Mouse (Mus musculus) G1E (cell line): ENCODE measurements around the gene Dapk1. TPM values are rescaled to one million over a fixed set of nuclear protein-coding genes. Genes with fewer than 3 reads are reported as not detected.

Experiments used
- ATAC-seq: 2 replicates; pipeline ENCODE4 v1.8.0; 2016; ENCODE audit warnings: mild to moderate bottlenecking; ENCODE audit not compliant: insufficient number of reproducible peaks, poor library complexity, low FRiP score, severe bottlenecking; ENCODE audit errors: extremely low read depth
- DNase-seq: peaks from one replicate; pipeline ENCODE4 v3.0.0; 2012; ENCODE audit warnings: low spot score
- H3K27me3 ChIP-seq: 2 replicates; pipeline ENCODE4 v1.6.1; 2012; ENCODE audit warnings: mild to moderate bottlenecking, low read length, inconsistent platforms; ENCODE audit not compliant: insufficient read depth
- H3K36me3 ChIP-seq: replicated peaks from 2 replicates; pipeline ENCODE3; 2012; ENCODE audit warnings: mild to moderate bottlenecking, inconsistent platforms
- H3K4me1 ChIP-seq: 2 replicates; pipeline ENCODE4 v1.6.1; 2012; ENCODE audit warnings: low read depth, low read length, inconsistent platforms, mixed read lengths; ENCODE audit not compliant: insufficient read depth
- H3K4me3 ChIP-seq: 2 replicates; pipeline ENCODE4 v1.5.1; 2012; ENCODE audit warnings: low read depth, mild to moderate bottlenecking, inconsistent platforms, low read length, moderate library complexity, mixed read lengths
- H3K9me3 ChIP-seq: replicated peaks from 2 replicates; pipeline ENCODE4 v1.6.1; 2012; ENCODE audit warnings: inconsistent platforms
- CTCF ChIP-seq: IDR thresholded peaks from 2 replicates; pipeline ENCODE4 v1.5.1; 2012; ENCODE audit warnings: low read depth, low read length, inconsistent platforms, mixed read lengths
- GATA1 ChIP-seq: IDR thresholded peaks from 2 replicates; pipeline ENCODE4 v1.6.1; 2012; ENCODE audit warnings: borderline replicate concordance, low read length, inconsistent platforms, mixed read lengths
- GATA2 ChIP-seq: IDR thresholded peaks from 2 replicates; pipeline ENCODE4 v1.6.1; 2012; ENCODE audit warnings: low read depth, low read length, inconsistent platforms, borderline replicate concordance
- POLR2AphosphoS5 ChIP-seq: IDR thresholded peaks from 2 replicates; pipeline ENCODE4 v1.6.1; 2012; ENCODE audit warnings: low read depth, low read length, inconsistent platforms; ENCODE audit not compliant: insufficient replicate concordance
- TAL1 ChIP-seq: conservative IDR thresholded peaks from 2 replicates; pipeline ENCODE4 v1.6.1; 2012; ENCODE audit warnings: low read depth, low read length, inconsistent platforms, mixed read lengths
- polyA plus RNA-seq: library from polyadenylated mRNA; stranded (reverse); fragments of >175 nt; gene quantifications from 2 replicates; pipeline ENCODE4 v1.2.3, GENCODE M21; 2012
- total RNA-seq, 2 experiments: library from RNA; stranded (forward) in 1 of 2; stranded (reverse) in 1 of 2; fragments of 200-1000 nt in 1 of 2; fragments of >200 nt in 1 of 2; fragmentation: Nextera tagmentation in 1 of 2; gene quantifications; 2 replicates each; pipeline ENCODE4 v1.2.3; 2014 to 2017

The Dapk1 gene
- total and polyA plus RNA-seq, 3 experiments = 0.05 TPM; not detected in 2

DNA sequence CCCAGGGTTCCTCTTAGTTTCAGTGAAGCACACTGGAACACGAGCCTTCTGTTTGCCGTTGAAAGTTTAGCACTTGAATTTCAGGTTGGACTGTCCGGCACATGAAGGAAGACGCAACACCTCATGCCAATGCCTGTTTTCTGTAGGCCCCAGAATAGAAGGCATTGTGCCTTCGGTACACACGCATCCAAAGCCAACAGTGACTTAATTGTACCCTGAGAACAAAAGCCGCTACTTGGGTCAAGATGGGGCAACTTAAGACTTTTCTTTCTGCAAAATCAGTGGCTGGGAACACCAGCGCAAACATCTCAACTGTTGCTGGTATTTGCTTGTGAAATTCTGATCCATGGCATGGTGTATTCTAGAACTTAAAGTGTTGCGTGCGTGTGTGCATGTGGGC is 63.1 kb downstream of the Dapk1 start:
- no peaks in the 10 kb centered on the region for H3K4me1 ChIP-seq
- H3K9me3 ChIP-seq = peaks cover 71% of the 10 kb centered on the region
- no peaks in the 10 kb centered on the region for H3K27me3 ChIP-seq
- no peak overlapping the region for H3K4me3 ChIP-seq
- ATAC-seq = no peak
- TF ChIP-seq POLR2AphosphoS5 (no peak), TAL1 (no peak), GATA2 (no peak), CTCF (no peak), GATA1 (no peak)
- H3K36me3 ChIP-seq = no peaks in the 10 kb centered on the region
- DNase-seq = no peak

- no peak for DNase-seq
- TF ChIP-seq GATA1 = no peak
- TF ChIP-seq POLR2AphosphoS5 = no peak
- no peak for TF ChIP-seq CTCF
- TF ChIP-seq TAL1 = no peak
- no peak for TF ChIP-seq GATA2
- Histone ChIP-seq H3K36me3 (no peaks in the 10 kb centered on the region), H3K27me3 (no peaks in the 10 kb centered on the region), H3K4me3 (no peak overlapping the region), H3K9me3 (peaks cover 71% of the 10 kb centered on the region), H3K4me1 (no peaks in the 10 kb centered on the region)
- ATAC-seq = no peak
Measured at GRCm38 (mm10) chr13:60665402-60665801, 63.7 kb downstream of the Dapk1 start.

- Histone ChIP-seq H3K4me3 (no peak overlapping the region), H3K4me1 (no peaks in the 10 kb centered on the region), H3K9me3 (peaks cover 69% of the 10 kb centered on the region), H3K36me3 (no peaks in the 10 kb centered on the region), H3K27me3 (no peaks in the 10 kb centered on the region)
- DNase-seq (no peak), ATAC-seq (no peak)
- TF ChIP-seq TAL1 (no peak), GATA2 (no peak), GATA1 (no peak), CTCF (no peak), POLR2AphosphoS5 (no peak)
Measured at GRCm38 (mm10) chr13:60668036-60668435, 66.3 kb downstream of the Dapk1 start.

DNA sequence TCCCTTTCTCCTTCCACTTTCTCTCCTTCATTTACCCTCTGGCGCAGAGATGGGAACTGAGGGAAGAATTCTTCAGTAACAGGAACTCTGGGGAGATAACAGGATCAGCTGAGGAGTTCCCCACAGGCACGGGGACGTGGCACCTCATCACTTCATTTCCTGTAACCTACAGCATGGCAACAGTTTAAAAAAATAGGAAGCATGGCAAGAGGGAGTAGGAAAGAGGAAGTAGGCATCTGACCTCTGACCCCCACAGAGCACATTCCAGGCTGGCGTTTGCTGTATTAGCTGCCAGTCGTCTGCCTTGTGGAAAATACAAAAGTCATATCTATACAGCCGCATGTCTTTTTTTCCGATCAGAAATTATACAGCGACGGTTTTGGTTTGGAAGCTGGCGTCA is 68.9 kb downstream of the Dapk1 start:
- no peak for TF ChIP-seq TAL1
- no peak for TF ChIP-seq POLR2AphosphoS5
- no peak for TF ChIP-seq CTCF
- TF ChIP-seq GATA2 = no peak
- no peak for TF ChIP-seq GATA1
- Histone ChIP-seq H3K4me1 (no peaks in the 10 kb centered on the region), H3K36me3 (no peaks in the 10 kb centered on the region), H3K27me3 (no peaks in the 10 kb centered on the region), H3K9me3 (peaks cover 78% of the 10 kb centered on the region), H3K4me3 (no peak overlapping the region)
- DNase-seq (no peak), ATAC-seq (no peak)

GRCm38 (mm10) chr13:60671235-60671634 is 69.5 kb downstream of the Dapk1 start:
- Histone ChIP-seq H3K27me3 (no peaks in the 10 kb centered on the region), H3K4me1 (no peaks in the 10 kb centered on the region), H3K9me3 (peaks cover 82% of the 10 kb centered on the region), H3K36me3 (no peaks in the 10 kb centered on the region), H3K4me3 (no peak overlapping the region)
- no peak for ATAC-seq
- no peak for TF ChIP-seq TAL1
- TF ChIP-seq GATA2 = no peak
- TF ChIP-seq POLR2AphosphoS5 = no peak
- no peak for TF ChIP-seq GATA1
- no peak for TF ChIP-seq CTCF
- no peak for DNase-seq

DNA sequence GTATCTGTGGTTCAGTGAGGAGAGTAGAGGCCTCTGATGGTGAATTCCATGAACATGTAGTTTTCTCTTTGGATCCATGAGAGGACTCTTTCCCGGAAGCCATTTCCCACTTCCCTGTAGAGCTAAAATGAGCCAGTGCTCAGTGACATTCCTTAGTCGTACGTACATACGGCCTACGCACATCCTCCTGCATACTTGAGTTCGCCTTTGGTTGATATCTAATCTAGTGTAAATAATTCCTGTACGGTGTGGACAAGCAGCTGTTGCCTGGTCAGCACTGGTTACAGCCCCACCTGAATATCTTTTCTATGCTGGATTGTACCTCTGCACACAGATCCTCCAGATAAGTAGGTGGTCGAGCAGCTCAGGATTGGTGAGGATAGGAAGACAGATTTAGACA is 70.5 kb downstream of the Dapk1 start:
- DNase-seq = no peak
- TF ChIP-seq POLR2AphosphoS5 (no peak), GATA2 (no peak), CTCF (no peak)
- H3K9me3 ChIP-seq = peaks cover 87% of the 10 kb centered on the region
- no peaks in the 10 kb centered on the region for H3K36me3 ChIP-seq
- no peak overlapping the region for H3K4me3 ChIP-seq
- ATAC-seq = no peak
- no peaks in the 10 kb centered on the region for H3K27me3 ChIP-seq
- no peaks in the 10 kb centered on the region for H3K4me1 ChIP-seq
